Mouse (Mus musculus) bone marrow macrophage, adult 2 months (primary cell): ENCODE measurements at regions not wholly inside any gene's neighbourhood (a gene's known extent, or its start where the extent isn't known, plus 50 kb on each side); places are given as distances from the start of the nearest gene placed in this dataset.

Experiments used
- CTCF ChIP-seq: IDR thresholded peaks from 2 replicates; pipeline ENCODE4 v1.5.1; 2012; ENCODE audit warnings: low read depth, mild to moderate bottlenecking, low read length, moderate library complexity
- POLR2A ChIP-seq: IDR thresholded peaks from 2 replicates; pipeline ENCODE4 v1.6.1; 2012; ENCODE audit warnings: mild to moderate bottlenecking, low read depth, low read length, borderline replicate concordance

GRCm38 (mm10) chr8:115544067-115544466, 163.5 kb downstream of the Maf start:
- TF ChIP-seq CTCF (no peak), POLR2A (no peak)
